Mouse (Mus musculus) lung, adult 2 months (tissue): ENCODE measurements around the gene Arglu1.

Source experiments
- CTCF ChIP-seq: fragments of 200-500 bp; IDR thresholded peaks from 2 replicates; pipeline ENCODE4 v1.5.1; 2011; ENCODE audit warnings: mild to moderate bottlenecking, low read length, control low read depth; ENCODE audit not compliant: insufficient read depth
- POLR2A ChIP-seq: fragments of 200-500 bp; IDR thresholded peaks from 2 replicates; pipeline ENCODE4 v1.6.1; 2011; ENCODE audit warnings: low read depth, mild to moderate bottlenecking, control low read depth, low read length, borderline replicate concordance; ENCODE audit errors: extremely low read depth

DNA sequence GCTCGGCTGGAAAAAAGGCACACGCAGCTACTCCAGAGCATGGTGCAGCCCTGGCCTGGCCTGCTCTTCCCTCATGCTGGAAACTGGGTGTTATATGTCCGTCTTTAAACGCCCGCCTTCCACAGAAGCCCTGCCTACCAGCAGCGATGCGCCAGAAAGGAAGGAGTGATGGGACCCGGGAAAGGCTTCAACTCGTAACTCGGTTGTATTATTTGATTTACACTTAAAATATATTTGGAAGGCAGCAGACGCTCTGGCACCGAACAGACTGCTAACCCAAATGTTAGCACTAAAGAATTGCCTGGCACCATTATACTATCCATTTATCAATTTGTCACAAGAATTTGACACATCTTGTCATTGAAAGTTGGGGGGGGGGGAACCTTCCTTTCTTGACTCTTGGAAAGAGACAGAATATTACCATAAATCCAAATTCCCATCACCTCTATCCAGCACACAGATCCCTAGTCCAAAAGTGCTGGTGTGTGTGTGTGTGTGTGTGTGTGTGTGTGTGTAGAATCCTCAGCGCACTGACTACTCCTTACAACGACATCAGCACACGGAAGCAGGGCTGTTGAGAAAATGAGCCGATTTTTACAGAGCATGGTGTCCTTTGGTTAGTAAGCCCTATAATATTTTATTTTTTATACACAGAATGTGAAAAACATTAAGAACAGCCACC lies 68.9 kb downstream of the Arglu1 start:
- no peak for TF ChIP-seq POLR2A
- TF ChIP-seq CTCF = no peak
